Mouse (Mus musculus) hindbrain, embryonic 16.5 days (tissue): ENCODE results near the gene Tcam1. TPM values are rescaled to one million over a fixed set of nuclear protein-coding genes. Genes with fewer than 3 reads are reported as not detected.

Experiments used
- ATAC-seq: fragments of 200-750 bp; cut with Nextera tagmentation; 2 replicates; pipeline ENCODE4 v1.8.0; 2017; ENCODE audit warnings: moderate TSS enrichment, moderate library complexity
- H3K27ac ChIP-seq: fragments of 300-500 bp; sonication (generic); 2 replicates; pipeline ENCODE4 v1.5.1; 2014; ENCODE audit warnings: low read depth, mild to moderate bottlenecking, control low read depth, low read length, moderate library complexity
- H3K27me3 ChIP-seq: fragments of 300-500 bp; sonication (generic); replicated peaks from 2 replicates; pipeline ENCODE4 v1.6.1; 2014; ENCODE audit warnings: low read length; ENCODE audit not compliant: control insufficient read depth, insufficient read depth
- H3K36me3 ChIP-seq: fragments of 300-500 bp; sonication (generic); 2 replicates; pipeline ENCODE4 v1.6.1; 2014; ENCODE audit warnings: mild to moderate bottlenecking, low read length, moderate library complexity, mixed read lengths; ENCODE audit not compliant: control insufficient read depth, insufficient read depth
- H3K4me1 ChIP-seq: fragments of 300-500 bp; sonication (generic); 2 replicates; pipeline ENCODE4 v1.6.1; 2014; ENCODE audit warnings: low read depth, low read length; ENCODE audit not compliant: control insufficient read depth, insufficient read depth
- H3K4me2 ChIP-seq: fragments of 300-500 bp; sonication (generic); 2 replicates; pipeline ENCODE4 v1.6.1; 2014; ENCODE audit warnings: mild to moderate bottlenecking, low read length, control low read depth, moderate library complexity
- H3K4me3 ChIP-seq: fragments of 300-500 bp; sonication (generic); 2 replicates; pipeline ENCODE4 v1.5.1; 2014; ENCODE audit warnings: mild to moderate bottlenecking, low read length, control low read depth, moderate library complexity
- H3K9ac ChIP-seq: fragments of 300-500 bp; sonication (generic); 2 replicates; pipeline ENCODE4 v1.6.1; 2014; ENCODE audit warnings: low read depth, mild to moderate bottlenecking, control low read depth, low read length, moderate library complexity
- H3K9me3 ChIP-seq: fragments of 300-500 bp; sonication (generic); 2 replicates; pipeline ENCODE4 v1.6.1; 2014; ENCODE audit warnings: mild to moderate bottlenecking, low read length, moderate library complexity; ENCODE audit not compliant: control insufficient read depth
- WGBS: fragments of 180-500 bp; shearing (Covaris S2); extraction: QIAGEN DNeasy Blood & Tissue Kit; methylation state at CpG from one replicate; pipeline ENCODE4 v1.1.7; 2014; 5-methylcytosine and 5-hydroxymethylcytosine counted together
- polyA plus RNA-seq: library from polyadenylated mRNA; unstranded; fragments of >200 nt; fragmentation: Nextera tagmentation; extraction: Ambion mirVana; gene quantifications from 2 replicates; pipeline ENCODE4 v1.2.1, GENCODE M21; 2015

The Tcam1 gene
- polyA plus RNA-seq, 1 experiment from 2014 or later = 0.06 TPM

DNA sequence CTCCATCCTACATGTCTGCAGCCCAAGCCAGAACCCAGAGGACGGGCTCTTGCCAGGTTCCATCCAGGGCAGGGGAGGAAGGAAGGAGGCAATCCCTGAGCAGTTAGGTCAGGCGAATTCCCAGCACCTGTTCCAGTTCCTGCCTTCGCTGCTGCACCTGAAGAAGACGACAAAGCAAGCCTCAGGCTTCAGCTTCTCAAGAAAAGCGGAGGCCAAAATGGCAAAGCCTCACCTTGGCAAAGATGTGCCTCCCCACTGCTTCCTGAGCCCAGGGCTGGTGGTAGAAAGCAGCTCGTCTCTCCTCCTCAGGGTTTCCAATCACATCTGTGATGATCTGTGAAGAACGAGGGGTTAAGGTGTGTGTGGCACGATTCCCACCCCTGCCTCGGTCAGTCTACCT is 12.5 kb upstream of the Tcam1 start:
- peaks cover 49% of the 10 kb centered on the region for H3K36me3 ChIP-seq
- 92% methylated on average over 9 of the region's 9 CpGs for WGBS
- no peak overlapping the region for H3K9ac ChIP-seq

DNA sequence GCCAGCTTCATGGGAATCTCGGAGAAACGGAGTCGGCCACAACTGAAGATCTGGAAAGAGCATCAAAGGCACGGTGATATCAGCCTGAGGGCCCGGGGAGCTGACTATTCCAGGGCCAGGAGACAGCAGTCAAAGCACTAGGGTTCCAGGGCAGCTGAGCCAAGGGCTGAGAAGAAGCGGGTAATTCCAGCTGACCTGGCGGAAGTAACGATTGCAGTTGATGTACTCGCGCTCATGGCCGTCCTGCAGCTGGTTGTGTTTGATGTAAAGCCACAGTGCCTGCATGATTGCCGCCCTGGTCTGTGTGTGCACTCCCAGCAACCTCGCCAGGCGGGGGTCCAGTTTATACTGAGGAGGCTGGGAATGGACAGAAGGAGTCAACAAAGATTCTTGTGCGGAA is 11.5 kb upstream of the Tcam1 start:
- Histone ChIP-seq H3K36me3 (peaks cover 49% of the 10 kb centered on the region), H3K27ac (no peak overlapping the region), H3K9ac (no peak overlapping the region), H3K4me3 (no peak overlapping the region), H3K9me3 (no peaks in the 10 kb centered on the region), H3K4me1 (peaks cover 15% of the 10 kb centered on the region), H3K27me3 (no peaks in the 10 kb centered on the region), H3K4me2 (no peak overlapping the region)
- 90% methylated on average over 15 of the region's 15 CpGs for WGBS
- ATAC-seq = no peak

More for the DNA sequence above, 12.5 kb upstream of the Tcam1 start:
- Histone ChIP-seq H3K27ac (no peak overlapping the region), H3K9me3 (no peaks in the 10 kb centered on the region), H3K4me1 (peaks cover 11% of the 10 kb centered on the region), H3K27me3 (no peaks in the 10 kb centered on the region), H3K4me2 (no peak overlapping the region), H3K4me3 (no peak overlapping the region)
- ATAC-seq = no peak

DNA sequence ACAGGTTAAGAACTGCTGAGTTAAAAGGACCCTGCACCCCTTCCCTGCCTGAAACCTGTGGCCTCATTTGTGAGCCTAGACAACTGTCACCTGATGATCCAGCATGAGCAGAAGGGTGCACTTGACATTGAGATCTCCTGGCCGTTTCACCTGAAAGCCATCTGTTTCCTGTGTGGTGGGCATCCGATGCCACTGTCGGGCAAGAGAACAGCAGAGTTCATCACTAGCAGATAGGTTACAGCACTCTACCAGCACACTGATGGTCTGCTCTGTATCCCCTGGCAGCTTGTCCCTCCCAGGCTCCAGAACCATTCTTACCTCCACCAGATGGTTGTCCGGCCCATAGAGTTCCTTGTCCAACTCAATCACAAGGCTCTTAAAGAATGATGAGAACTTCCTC is 10.9 kb upstream of the Tcam1 start:
- Histone ChIP-seq H3K4me1 (peaks cover 15% of the 10 kb centered on the region), H3K27me3 (no peaks in the 10 kb centered on the region), H3K27ac (no peak overlapping the region), H3K4me3 (no peak overlapping the region), H3K36me3 (peaks cover 49% of the 10 kb centered on the region), H3K9ac (no peak overlapping the region), H3K9me3 (no peaks in the 10 kb centered on the region), H3K4me2 (no peak overlapping the region)
- ATAC-seq = no peak
- WGBS = 93% methylated on average over 4 of the region's 4 CpGs

DNA sequence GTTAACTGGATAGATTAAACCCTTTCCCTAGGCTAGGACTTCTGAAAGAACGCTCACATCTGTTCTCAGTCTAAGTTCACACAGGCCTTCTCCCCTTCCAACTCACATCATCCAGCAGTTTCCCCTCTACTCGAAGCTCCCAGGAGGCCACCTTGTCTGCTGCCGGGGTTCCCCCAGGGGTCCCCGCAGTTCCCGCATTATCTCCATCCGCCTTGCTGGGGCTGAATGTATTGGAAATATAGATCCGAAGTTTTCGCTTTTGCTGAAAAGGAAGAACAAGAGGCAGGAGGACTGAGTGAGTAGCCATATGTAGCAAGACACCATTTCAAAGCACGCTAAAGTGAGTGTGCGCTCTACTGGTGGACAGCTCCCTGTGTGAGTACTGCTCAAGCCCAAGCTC is 10.0 kb upstream of the Tcam1 start:
- Histone ChIP-seq H3K27me3 (no peaks in the 10 kb centered on the region), H3K27ac (no peak overlapping the region), H3K9me3 (no peaks in the 10 kb centered on the region), H3K9ac (no peak overlapping the region), H3K4me1 (peaks cover 20% of the 10 kb centered on the region), H3K4me3 (no peak overlapping the region), H3K4me2 (no peak overlapping the region), H3K36me3 (peaks cover 47% of the 10 kb centered on the region)
- no peak for ATAC-seq
- WGBS = 92% methylated on average over 10 of the region's 10 CpGs

DNA sequence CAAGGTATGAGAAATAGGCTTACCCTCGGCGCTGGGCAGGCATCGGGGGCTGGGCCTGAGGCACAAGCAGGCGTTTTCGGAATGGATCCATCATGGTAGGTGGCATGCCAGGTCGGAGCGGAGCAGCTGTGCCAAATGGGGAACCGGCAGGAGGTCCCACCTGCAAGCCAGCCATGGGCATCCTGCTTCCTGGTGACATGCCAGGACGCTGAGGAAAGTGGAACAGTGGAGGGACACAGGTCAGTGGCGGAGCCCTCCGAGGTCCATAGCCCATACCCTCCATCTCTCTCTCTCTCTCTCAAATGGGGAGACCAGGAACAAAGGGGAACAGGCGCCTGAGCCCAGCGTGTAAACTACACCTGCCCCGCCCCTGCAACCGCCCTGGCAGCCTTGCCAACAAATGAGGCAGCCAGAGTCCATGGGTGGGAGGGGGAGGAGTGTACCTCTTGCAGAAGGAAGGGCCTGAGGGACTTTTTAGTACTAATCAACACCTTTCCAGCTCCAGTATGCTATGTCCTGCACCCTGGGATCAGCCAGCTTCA is 9.1 kb upstream of the Tcam1 start:
- peak overlapping the region; percentile 17 for H3K4me2 ChIP-seq
- no peaks in the 10 kb centered on the region for H3K9me3 ChIP-seq
- WGBS = 61% methylated on average over 15 of the region's 15 CpGs
- H3K4me1 ChIP-seq = peaks cover 23% of the 10 kb centered on the region
- 0 out of 2 replicates have a peak overlapping the region, but pooled peaks have one; percentile 2 for H3K4me3 ChIP-seq
- no peaks in the 10 kb centered on the region for H3K27me3 ChIP-seq
- H3K27ac ChIP-seq = peak overlapping the region; percentile 35; the same call in 1 of the 2 replicates
- ATAC-seq = no peak
- peaks cover 43% of the 10 kb centered on the region for H3K36me3 ChIP-seq
- no peak overlapping the region for H3K9ac ChIP-seq

DNA sequence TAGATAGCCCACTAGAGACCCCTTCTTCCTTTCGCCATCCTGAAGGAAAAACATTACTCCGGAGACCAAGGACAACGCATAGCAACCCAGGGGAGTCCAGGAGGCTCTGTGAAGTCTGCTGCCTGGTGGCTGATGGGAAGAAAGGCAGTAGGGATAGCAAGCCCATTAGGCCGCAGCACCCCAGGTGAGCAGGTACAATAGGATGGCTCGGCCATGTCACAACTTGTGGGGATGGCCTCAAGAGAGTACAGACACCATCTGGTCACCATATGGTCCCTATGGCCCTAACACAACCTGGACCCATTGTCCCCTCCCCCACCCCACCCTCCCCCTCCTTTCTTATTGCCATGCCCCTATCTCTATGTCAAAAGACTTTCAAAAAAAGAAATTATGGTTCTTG is 8.6 kb upstream of the Tcam1 start:
- no peak overlapping the region for H3K4me3 ChIP-seq
- no peaks in the 10 kb centered on the region for H3K27me3 ChIP-seq
- peaks cover 23% of the 10 kb centered on the region for H3K4me1 ChIP-seq
- H3K27ac ChIP-seq = peak overlapping the region; percentile 76
- no peaks in the 10 kb centered on the region for H3K9me3 ChIP-seq
- no peak overlapping the region; the same call in 1 of the 2 replicates for H3K4me2 ChIP-seq
- no peak overlapping the region for H3K9ac ChIP-seq
- H3K36me3 ChIP-seq = peaks cover 38% of the 10 kb centered on the region
- ATAC-seq = no peak
- 58% methylated on average over 5 of the region's 5 CpGs for WGBS

DNA sequence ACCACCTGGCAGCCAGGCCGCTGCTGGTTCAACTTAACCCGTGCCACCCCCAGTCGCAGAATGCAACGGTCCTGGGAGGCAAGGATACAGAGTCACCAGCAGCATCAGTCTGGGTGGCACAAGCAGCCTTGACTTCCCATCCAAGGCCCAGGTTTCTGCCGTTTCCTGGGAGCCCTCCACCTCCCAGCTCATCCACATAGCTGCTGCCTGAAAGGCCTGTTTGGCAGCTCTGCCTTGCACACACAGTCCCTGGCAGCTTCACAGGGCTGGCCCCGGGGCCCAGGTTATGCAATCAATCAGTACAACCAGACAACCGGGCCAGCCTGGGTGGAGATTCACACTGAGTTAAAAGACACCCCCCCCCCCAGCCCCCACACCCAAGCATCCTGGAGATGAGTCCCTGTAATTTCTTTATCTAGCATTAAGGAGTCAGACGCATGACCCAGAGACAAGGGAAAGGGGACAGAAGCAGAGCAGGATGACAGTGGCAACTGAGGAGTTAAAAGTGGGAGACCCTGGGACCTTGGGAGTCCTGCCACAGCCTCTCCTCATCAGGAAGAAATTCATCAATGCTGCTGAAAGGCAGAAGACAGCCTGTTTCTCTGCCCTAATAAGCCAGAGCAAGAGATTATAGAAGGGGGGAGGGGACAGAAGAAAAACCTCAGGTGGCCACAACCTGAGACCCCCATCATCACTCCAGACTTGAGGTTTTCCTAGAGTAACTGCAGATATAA is 8.0 kb upstream of the Tcam1 start:
- peak overlapping the region; percentile 31; the same call in 1 of the 2 replicates for H3K4me2 ChIP-seq
- ATAC-seq = no peak
- 36% methylated on average over 8 of the region's 8 CpGs for WGBS
- peaks cover 32% of the 10 kb centered on the region for H3K36me3 ChIP-seq
- peaks cover 23% of the 10 kb centered on the region for H3K4me1 ChIP-seq
- peak overlapping the region; percentile 41 for H3K9ac ChIP-seq
- H3K9me3 ChIP-seq = no peaks in the 10 kb centered on the region
- peak overlapping the region; percentile 76 for H3K27ac ChIP-seq
- H3K4me3 ChIP-seq = no peak overlapping the region
- H3K27me3 ChIP-seq = no peaks in the 10 kb centered on the region

DNA sequence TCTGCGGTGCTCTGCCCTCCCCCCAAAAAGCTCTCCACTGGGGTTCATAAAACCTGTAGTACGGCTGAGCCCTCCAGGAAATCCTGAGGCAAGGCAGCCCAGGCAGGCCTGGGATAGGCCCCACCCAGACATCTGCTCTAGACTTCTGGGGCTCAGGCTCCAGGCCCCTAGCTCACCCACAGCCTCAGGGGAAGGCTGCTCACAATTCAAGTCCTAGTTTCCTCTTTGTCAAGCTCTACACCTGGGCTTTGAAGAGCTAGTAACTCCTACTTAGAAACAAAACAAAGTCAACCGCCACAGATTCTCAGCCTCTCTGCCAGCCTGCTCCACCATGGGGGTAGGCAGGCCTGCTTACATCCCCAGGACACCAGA is 7.4 kb upstream of the Tcam1 start:
- H3K4me3 ChIP-seq = no peak overlapping the region
- H3K4me1 ChIP-seq = peaks cover 23% of the 10 kb centered on the region
- H3K9ac ChIP-seq = peak overlapping the region; percentile 41
- H3K27ac ChIP-seq = peak overlapping the region; percentile 76
- peak overlapping the region; percentile 31; the same call in 1 of the 2 replicates for H3K4me2 ChIP-seq
- 33% methylated on average over 3 of the region's 3 CpGs for WGBS
- no peak for ATAC-seq
- H3K36me3 ChIP-seq = peaks cover 27% of the 10 kb centered on the region
- H3K9me3 ChIP-seq = no peaks in the 10 kb centered on the region
- no peaks in the 10 kb centered on the region for H3K27me3 ChIP-seq

DNA sequence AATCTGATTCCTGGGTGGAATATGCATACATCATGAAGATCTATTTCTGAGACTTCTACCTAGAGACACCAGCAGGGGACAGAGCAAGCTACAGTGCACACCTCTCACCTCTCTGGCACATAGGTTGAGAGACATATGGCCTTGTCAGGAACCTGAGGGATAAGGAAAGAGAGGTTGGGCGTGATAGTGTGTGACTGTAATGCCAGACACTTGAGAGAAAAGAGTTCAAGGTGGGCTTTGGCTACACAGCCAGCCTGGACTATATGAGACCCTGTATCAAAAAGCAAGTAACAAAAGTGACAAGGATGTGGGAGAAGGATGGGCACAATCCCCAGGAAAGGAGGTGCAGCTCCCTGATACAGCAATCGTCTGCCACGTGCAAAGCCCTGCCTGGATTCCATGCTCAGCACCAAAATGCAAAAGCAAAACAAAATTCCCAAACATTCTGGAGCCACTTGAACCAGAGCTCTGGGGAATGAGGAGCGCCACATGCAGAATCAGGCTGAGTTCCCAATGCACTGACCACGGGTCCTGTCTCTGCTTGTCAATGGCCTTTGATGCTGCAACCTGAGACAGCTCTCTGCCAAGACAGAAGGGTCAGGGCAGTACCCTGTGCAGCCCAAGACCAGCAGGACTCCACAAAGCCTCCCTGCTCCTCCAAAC is 5.2 kb upstream of the Tcam1 start:
- peak overlapping the region; percentile 85 for H3K4me2 ChIP-seq
- peaks cover 25% of the 10 kb centered on the region for H3K4me1 ChIP-seq
- H3K27ac ChIP-seq = peak overlapping the region; percentile 41; the same call in 1 of the 2 replicates
- ATAC-seq = no peak
- peaks cover 5% of the 10 kb centered on the region for H3K36me3 ChIP-seq
- peak overlapping the region; percentile 95 for H3K9ac ChIP-seq
- no peaks in the 10 kb centered on the region for H3K27me3 ChIP-seq
- 43% methylated on average over 5 of the region's 5 CpGs for WGBS
- H3K9me3 ChIP-seq = no peaks in the 10 kb centered on the region
- H3K4me3 ChIP-seq = peak overlapping the region; percentile 95
